Mouse (Mus musculus) heart, embryonic 14.5 days (tissue): Measurements from ENCODE around the gene Nav1. TPM values are rescaled to one million over a fixed set of nuclear protein-coding genes. Genes with fewer than 3 reads are reported as not detected.

ENCODE experiments used
- ATAC-seq: fragments of 200-750 bp; cut with Nextera tagmentation; 2 replicates; pipeline ENCODE4 v1.8.0; 2017; ENCODE audit warnings: low read depth, moderate TSS enrichment; ENCODE audit not compliant: insufficient number of reproducible peaks, insufficient read depth, low FRiP score
- H3K27ac ChIP-seq, 2 experiments: fragments of 200-500 bp in 1 of 2; fragments of 300-500 bp in 1 of 2; sonication (generic) in 1 of 2; replicated peaks in 1 of 2; 2 replicates each; pipeline ENCODE4 v1.5.1; 2012 to 2014; ENCODE audit warnings: low read depth in 2 of 2, low read length in 2 of 2, control low read depth in 1 of 2, mild to moderate bottlenecking in 1 of 2, mixed read lengths in 1 of 2; ENCODE audit not compliant: control insufficient read depth in 1 of 2, insufficient read depth in 1 of 2
- H3K27me3 ChIP-seq: fragments of 300-500 bp; sonication (generic); 2 replicates; pipeline ENCODE4 v1.6.1; 2014; ENCODE audit warnings: mild to moderate bottlenecking, low read length, control low read depth; ENCODE audit not compliant: control insufficient read depth, insufficient read depth
- H3K36me3 ChIP-seq: fragments of 300-500 bp; sonication (generic); 2 replicates; pipeline ENCODE4 v1.6.1; 2014; ENCODE audit warnings: mild to moderate bottlenecking, control low read depth, low read length, mixed read lengths; ENCODE audit not compliant: control insufficient read depth, insufficient read depth
- H3K4me1 ChIP-seq, 2 experiments: fragments of 200-500 bp in 1 of 2; fragments of 300-500 bp in 1 of 2; sonication (generic) in 1 of 2; 2 replicates each; pipeline ENCODE4 v1.6.1; 2012 to 2014; ENCODE audit warnings: low read length in 2 of 2, control low read depth in 1 of 2, mixed read lengths in 1 of 2; ENCODE audit not compliant: control insufficient read depth in 2 of 2, insufficient read depth in 2 of 2
- H3K4me2 ChIP-seq: fragments of 300-500 bp; sonication (generic); 2 replicates; pipeline ENCODE4 v1.6.1; 2014; ENCODE audit warnings: mild to moderate bottlenecking, low read length
- H3K4me3 ChIP-seq, 2 experiments: fragments of 200-500 bp in 1 of 2; fragments of 300-500 bp in 1 of 2; sonication (generic) in 1 of 2; 2 replicates each; pipeline ENCODE4 v1.5.1; 2012 to 2014; ENCODE audit warnings: low read length in 2 of 2, mild to moderate bottlenecking in 2 of 2, control low read depth in 1 of 2, low read depth in 1 of 2, moderate library complexity in 1 of 2; ENCODE audit not compliant: control insufficient read depth in 1 of 2, insufficient read depth in 1 of 2
- H3K9ac ChIP-seq: fragments of 300-500 bp; sonication (generic); 2 replicates; pipeline ENCODE4 v1.6.1; 2014; ENCODE audit warnings: mild to moderate bottlenecking, low read length
- H3K9me3 ChIP-seq: fragments of 300-500 bp; sonication (generic); 2 replicates; pipeline ENCODE4 v1.6.1; 2016; ENCODE audit warnings: low read length, control low read depth; ENCODE audit not compliant: control insufficient read depth
- WGBS: fragments of 180-500 bp; shearing (Covaris S2); extraction: QIAGEN DNeasy Blood & Tissue Kit; methylation state at CpG from one replicate; pipeline ENCODE4 v1.1.7; 2014; 5-methylcytosine and 5-hydroxymethylcytosine counted together
- polyA plus RNA-seq: library from polyadenylated mRNA; unstranded; fragments of >200 nt; fragmentation: Nextera tagmentation; extraction: Ambion mirVana; gene quantifications from 2 replicates; pipeline ENCODE4 v1.2.1, GENCODE M21; 2014

The Nav1 gene
- polyA plus RNA-seq, 1 experiment from 2014 or later: 28.0 TPM

GRCm38 (mm10) chr1:135507572-135508348 is 99.3 kb downstream of the Nav1 start:
- WGBS: 39% methylated on average over 14 of the region's 14 CpGs

DNA sequence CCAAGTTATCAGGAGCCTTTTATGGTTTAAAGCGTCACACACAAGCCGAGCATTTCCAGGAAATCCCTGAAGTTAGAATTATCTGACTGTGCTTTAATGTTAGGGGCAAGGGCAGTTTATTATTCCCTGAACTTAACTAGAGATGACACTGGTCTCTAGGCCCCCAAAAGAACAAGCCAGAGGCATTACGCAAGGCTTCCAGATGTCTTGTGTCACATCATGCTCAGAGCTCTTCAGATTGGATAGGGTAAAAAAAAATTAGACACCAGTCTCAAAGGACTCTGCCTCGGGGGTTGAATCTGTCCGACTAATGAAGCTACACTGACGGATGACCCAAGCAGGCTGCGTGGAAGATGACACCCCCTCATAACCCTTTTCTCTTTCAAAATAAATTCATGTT is 101.6 kb downstream of the Nav1 start:
- H3K4me3 ChIP-seq: no peak overlapping the region
- no peak overlapping the region for H3K27ac ChIP-seq
- H3K27me3 ChIP-seq: no peaks in the 10 kb centered on the region
- WGBS: 73% methylated on average over 7 of the region's 7 CpGs
- no peak overlapping the region for H3K4me2 ChIP-seq
- peaks cover 15 to 59% of the 10 kb centered on the region in 2 experiments for H3K4me1 ChIP-seq
- peaks cover 24% of the 10 kb centered on the region for H3K36me3 ChIP-seq
- H3K9me3 ChIP-seq: no peaks in the 10 kb centered on the region
- H3K9ac ChIP-seq: no peak overlapping the region
- no peak for ATAC-seq

More at GRCm38 (mm10) chr1:135507572-135508348, 99.3 kb downstream of the Nav1 start:
- Histone ChIP-seq H3K9ac (peak overlapping the region; percentile 82), H3K36me3 (peaks cover 18% of the 10 kb centered on the region), H3K27me3 (no peaks in the 10 kb centered on the region), H3K27ac (0 out of 4 replicates have a peak overlapping the region, but pooled peaks of 1 of the 2 experiments have one; percentile 19), H3K4me3 (peak overlapping the region; percentile 20 to 59), H3K9me3 (no peaks in the 10 kb centered on the region), H3K4me2 (peak overlapping the region; percentile 77), H3K4me1 (peaks cover 25 to 65% of the 10 kb centered on the region in 2 experiments)
- ATAC-seq: no peak

DNA sequence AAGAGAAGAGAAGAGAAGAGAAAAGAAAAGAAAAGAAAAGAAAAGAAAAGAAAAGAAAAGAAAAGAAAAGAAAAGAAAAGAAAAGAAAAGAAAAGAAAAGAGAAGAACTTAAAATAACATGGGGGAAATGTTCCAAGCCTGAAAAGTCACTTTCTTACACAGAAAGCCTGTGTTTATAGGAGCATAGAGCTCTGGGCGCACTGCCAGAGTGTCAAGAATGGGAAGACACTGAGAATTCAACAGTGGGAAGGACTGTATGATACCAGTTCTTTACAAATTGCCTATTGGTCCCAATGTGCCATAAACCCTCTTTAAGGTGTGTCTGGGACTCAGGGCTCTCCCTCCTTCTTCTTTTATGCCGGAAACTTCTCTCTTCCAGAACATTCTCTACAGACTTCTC is 103.7 kb downstream of the Nav1 start:
- Histone ChIP-seq H3K9me3 (no peaks in the 10 kb centered on the region), H3K4me3 (no peak overlapping the region), H3K27ac (peak overlapping the region in 1 of 2 experiments; percentile 37; a peak in 1 of 4 replicates), H3K4me1 (peaks cover 21 to 71% of the 10 kb centered on the region in 2 experiments), H3K9ac (no peak overlapping the region), H3K36me3 (peaks cover 39% of the 10 kb centered on the region), H3K4me2 (no peak overlapping the region), H3K27me3 (no peaks in the 10 kb centered on the region)
- WGBS: 79% methylated on average over 2 of the region's 2 CpGs
- ATAC-seq: no peak

GRCm38 (mm10) chr1:135502750-135503149 is 104.3 kb downstream of the Nav1 start:
- no peak for ATAC-seq
- Histone ChIP-seq H3K4me2 (no peak overlapping the region), H3K4me1 (peaks cover 22 to 71% of the 10 kb centered on the region in 2 experiments), H3K27me3 (no peaks in the 10 kb centered on the region), H3K27ac (no peak overlapping the region), H3K4me3 (no peak overlapping the region), H3K9me3 (no peaks in the 10 kb centered on the region), H3K36me3 (peaks cover 42% of the 10 kb centered on the region), H3K9ac (no peak overlapping the region)
- 75% methylated on average over 9 of the region's 9 CpGs for WGBS

- ATAC-seq: no peak
Observed at GRCm38 (mm10) chr1:135502135-135502534, 105.0 kb downstream of the Nav1 start.

GRCm38 (mm10) chr1:135498455-135499358 is 108.4 kb downstream of the Nav1 start:
- Histone ChIP-seq H3K9ac (no peak overlapping the region), H3K36me3 (peaks cover 33% of the 10 kb centered on the region), H3K9me3 (no peaks in the 10 kb centered on the region), H3K27ac (no peak overlapping the region), H3K4me2 (no peak overlapping the region), H3K4me3 (no peak overlapping the region), H3K27me3 (no peaks in the 10 kb centered on the region), H3K4me1 (peaks cover 15 to 73% of the 10 kb centered on the region in 2 experiments)
- no peak for ATAC-seq
- WGBS: 73% methylated on average over 20 of the region's 20 CpGs

More at GRCm38 (mm10) chr1:135502135-135502534, 105.0 kb downstream of the Nav1 start:
- WGBS: 52% methylated on average over 8 of the region's 8 CpGs
- peaks cover 19 to 69% of the 10 kb centered on the region in 2 experiments for H3K4me1 ChIP-seq
- no peak overlapping the region for H3K4me2 ChIP-seq
- H3K36me3 ChIP-seq: peaks cover 42% of the 10 kb centered on the region
- no peak overlapping the region for H3K9ac ChIP-seq
- H3K27me3 ChIP-seq: no peaks in the 10 kb centered on the region
- no peak overlapping the region for H3K27ac ChIP-seq
- no peak overlapping the region for H3K4me3 ChIP-seq
- H3K9me3 ChIP-seq: no peaks in the 10 kb centered on the region

DNA sequence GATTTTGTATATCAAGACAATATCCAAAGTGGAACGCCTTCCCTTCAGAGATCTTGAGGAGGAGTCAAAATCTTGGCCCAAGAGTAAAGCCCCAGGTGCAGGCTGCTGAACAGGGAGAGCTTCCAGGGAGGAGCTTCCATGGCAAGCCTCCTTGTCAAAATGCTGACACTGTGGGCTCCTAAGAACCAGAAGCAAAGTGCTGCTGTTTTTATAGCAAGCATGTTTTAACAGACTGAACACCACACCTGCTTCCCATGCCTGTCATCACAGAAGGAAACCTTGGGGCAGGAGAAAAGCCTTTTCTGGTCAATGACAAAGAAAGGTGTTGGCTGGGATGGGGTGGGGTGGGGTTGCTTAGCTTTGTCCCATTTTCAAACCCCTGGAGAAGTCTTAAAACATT is 112.0 kb downstream of the Nav1 start:
- no peak overlapping the region for H3K27ac ChIP-seq
- H3K4me2 ChIP-seq: no peak overlapping the region
- no peak overlapping the region for H3K4me3 ChIP-seq
- peaks cover 27% of the 10 kb centered on the region for H3K36me3 ChIP-seq
- WGBS: 91% methylated on average over 1 of the region's 1 CpGs
- peaks cover 24 to 82% of the 10 kb centered on the region in 2 experiments for H3K4me1 ChIP-seq
- H3K9me3 ChIP-seq: no peaks in the 10 kb centered on the region
- no peak overlapping the region for H3K9ac ChIP-seq
- H3K27me3 ChIP-seq: no peaks in the 10 kb centered on the region
- no peak for ATAC-seq
